In the genomic region with DNA sequence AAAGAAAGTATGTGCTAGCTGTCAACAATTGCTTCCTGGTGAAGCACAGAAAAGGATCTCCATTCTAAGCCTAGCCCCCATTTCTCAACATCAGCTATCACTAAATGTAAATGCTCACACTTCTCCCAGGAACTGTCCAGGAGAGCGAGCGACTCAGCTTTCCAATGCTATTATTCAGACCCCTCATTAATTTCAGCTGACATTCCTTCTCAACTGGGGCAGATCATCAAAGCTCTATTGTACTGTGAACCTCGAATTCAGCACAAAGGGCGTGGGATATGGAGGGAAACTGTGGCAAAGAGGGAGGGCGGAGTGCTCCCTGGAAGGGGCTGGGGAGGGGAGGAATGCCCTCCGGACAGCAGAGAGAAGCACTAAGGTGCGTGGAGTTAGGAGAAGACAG, we compare ENCODE assay signal across 13 mouse cellular contexts.
DNase-seq lines count a peak whose midpoint lies in the region; ATAC-seq lines count a peak whose summit lies in the region.
"Had no signal": no experiment of that assay in that cellular context is flagged by ENCODE, and none has a peak within 500 bp of the region (broad histone marks: within the 10 kb centered on the region; RNA-seq: fewer than 3 reads in every experiment).

No protein-coding gene starts in this region.

- no peaks in the 10 kb centered on the region for H3K9me3 ChIP-seq in forebrain, embryonic 11.5 days (ENCODE audit: control insufficient read depth, low read length)
- H3K9me3 ChIP-seq in forebrain, embryonic 13.5 days (replicated peaks) = no peaks in the 10 kb centered on the region
- no peaks in the 10 kb centered on the region for H3K9me3 ChIP-seq in kidney, embryonic 16.5 days (ENCODE audit: low read length)
- no peaks in the 10 kb centered on the region for H3K9me3 ChIP-seq in hindbrain, embryonic 12.5 days (replicated peaks)
- H3K9me3 ChIP-seq: heart, embryonic 15.5 days had no signal

- peak overlapping the region; percentile 48 for H3K27ac ChIP-seq in forebrain, embryonic 11.5 days (ENCODE audit: low read depth, low read length)
- H3K27ac ChIP-seq in forebrain, embryonic 13.5 days = no peak overlapping the region
- H3K27ac ChIP-seq in kidney, embryonic 16.5 days (ENCODE audit: low read length) = no peak overlapping the region
- 0 out of 2 replicates have a peak overlapping the region, but pooled peaks have one; percentile 1 for H3K27ac ChIP-seq in hindbrain, embryonic 12.5 days
- H3K27ac ChIP-seq: heart, embryonic 15.5 days; macrophage had no signal

- H3K9ac ChIP-seq in forebrain, embryonic 11.5 days (ENCODE audit: low read length) = peak overlapping the region; percentile 23; the same call in 1 of the 2 replicates
- no peak overlapping the region for H3K9ac ChIP-seq in forebrain, embryonic 13.5 days
- H3K9ac ChIP-seq in kidney, embryonic 16.5 days (replicated peaks; ENCODE audit: low read length) = no peak overlapping the region
- H3K9ac ChIP-seq in hindbrain, embryonic 12.5 days = no peak overlapping the region
- H3K9ac ChIP-seq: heart, embryonic 15.5 days; liver, postnatal 0 days had no signal

- ATAC-seq in forebrain, embryonic 11.5 days (replicated peaks; ENCODE audit: low FRiP score) = peak; percentile 80
- ATAC-seq in forebrain, embryonic 13.5 days = no peak
- ATAC-seq in kidney, embryonic 16.5 days (ENCODE audit: low FRiP score, low TSS enrichment) = peak; percentile 49; the same call in 1 of the 2 replicates
- peak; percentile 50; the same call in 1 of the 2 replicates for ATAC-seq in hindbrain, embryonic 12.5 days (ENCODE audit: low FRiP score)
- ATAC-seq: liver, postnatal 0 days had no signal

- H3K4me1 ChIP-seq in forebrain, embryonic 11.5 days (replicated peaks; ENCODE audit: control insufficient read depth, insufficient read depth, low read length) = peaks cover 8% of the 10 kb centered on the region; the same call in 1 of the 2 replicates
- H3K4me1 ChIP-seq in forebrain, embryonic 13.5 days = peaks cover 26% of the 10 kb centered on the region
- H3K4me1 ChIP-seq in kidney, embryonic 16.5 days (ENCODE audit: insufficient read depth, low read length) = peaks cover 15% of the 10 kb centered on the region
- peaks cover 17% of the 10 kb centered on the region for H3K4me1 ChIP-seq in hindbrain, embryonic 12.5 days

- WGBS in forebrain, embryonic 11.5 days = 12% methylated on average over 7 of the region's 7 CpGs
- WGBS in forebrain, embryonic 13.5 days = 6% methylated on average over 7 of the region's 7 CpGs
- WGBS in kidney, embryonic 16.5 days = 24% methylated on average over 7 of the region's 7 CpGs
- WGBS in hindbrain, embryonic 12.5 days = 16% methylated on average over 7 of the region's 7 CpGs

- DNase-seq in forebrain, embryonic 11.5 days (ENCODE audit: low spot score) = peak; percentile 70
- DNase-seq in kidney, adult 8-10 months = no peak
- DNase-seq in Muller cell, postnatal 12 days (ENCODE audit: inconsistent ontology term) = peak; percentile 77
- DNase-seq in adrenal gland, adult 2 months = no peak
- no peak for DNase-seq in right cerebral cortex, postnatal 14 days
- DNase-seq: cerebellum, adult 11-12 months; kidney, postnatal 14 days; liver, postnatal 0 days had no signal

- H3K36me3 ChIP-seq in forebrain, embryonic 11.5 days (ENCODE audit: control insufficient read depth, insufficient read depth, low read length) = no peaks in the 10 kb centered on the region
- no peaks in the 10 kb centered on the region for H3K36me3 ChIP-seq in forebrain, embryonic 13.5 days (ENCODE audit: poor library complexity, severe bottlenecking)
- no peaks in the 10 kb centered on the region for H3K36me3 ChIP-seq in kidney, embryonic 16.5 days (ENCODE audit: insufficient read depth, low read length)
- no peaks in the 10 kb centered on the region for H3K36me3 ChIP-seq in hindbrain, embryonic 12.5 days
- H3K36me3 ChIP-seq: heart, embryonic 15.5 days had no signal

- H3K4me3 ChIP-seq in forebrain, embryonic 11.5 days (ENCODE audit: low read depth, low read length) = no peak overlapping the region
- no peak overlapping the region for H3K4me3 ChIP-seq in forebrain, embryonic 13.5 days
- no peak overlapping the region for H3K4me3 ChIP-seq in kidney, embryonic 16.5 days (ENCODE audit: low read length)
- no peak overlapping the region for H3K4me3 ChIP-seq in hindbrain, embryonic 12.5 days
- H3K4me3 ChIP-seq: heart, embryonic 15.5 days had no signal

- no peaks in the 10 kb centered on the region for H3K27me3 ChIP-seq in forebrain, embryonic 11.5 days (ENCODE audit: control insufficient read depth, insufficient read depth, low read length)
- no peaks in the 10 kb centered on the region for H3K27me3 ChIP-seq in forebrain, embryonic 13.5 days
- H3K27me3 ChIP-seq in kidney, embryonic 16.5 days (ENCODE audit: insufficient read depth, low read length) = no peaks in the 10 kb centered on the region
- peaks cover 4% of the 10 kb centered on the region; the same call in 1 of the 2 replicates for H3K27me3 ChIP-seq in hindbrain, embryonic 12.5 days
- H3K27me3 ChIP-seq: heart, embryonic 15.5 days had no signal

- no peak overlapping the region for H3K4me2 ChIP-seq in forebrain, embryonic 11.5 days (ENCODE audit: low read depth, low read length, severe bottlenecking)
- H3K4me2 ChIP-seq in forebrain, embryonic 13.5 days = no peak overlapping the region
- H3K4me2 ChIP-seq in kidney, embryonic 16.5 days (replicated peaks; ENCODE audit: low read depth, low read length) = no peak overlapping the region
- H3K4me2 ChIP-seq in hindbrain, embryonic 12.5 days (replicated peaks) = no peak overlapping the region
- H3K4me2 ChIP-seq: heart, embryonic 15.5 days had no signal

Comparison
In these comparisons a context has a peak if more than half of its experiments do, and no peak if none do; other contexts are left out.
1. H3K27ac ChIP-seq: peak in forebrain, embryonic 11.5 days (single experiment) and hindbrain, embryonic 12.5 days (single experiment); none in forebrain, embryonic 13.5 days (single experiment) and kidney, embryonic 16.5 days (single experiment).
2. DNase-seq: peak in forebrain, embryonic 11.5 days (single experiment) and Muller cell, postnatal 12 days (single experiment); none in kidney, adult 8-10 months (0 of 2), adrenal gland, adult 2 months (single experiment) and right cerebral cortex, postnatal 14 days (single experiment).